Mouse (Mus musculus) C2C12 (cell line): ENCODE data around the gene Gpr143. TPM values are rescaled to one million over a fixed set of nuclear protein-coding genes. Genes with fewer than 3 reads are reported as not detected.

Experiments
- H3K27me3 ChIP-seq: one replicate; pipeline ENCODE4 v1.6.1; 2011; ENCODE audit not compliant: control insufficient read depth, insufficient read depth, insufficient read length
- H3K36me3 ChIP-seq: one replicate; pipeline ENCODE4 v1.6.1; 2011; ENCODE audit not compliant: control insufficient read depth, insufficient read depth
- H3K4me3 ChIP-seq: one replicate; pipeline ENCODE4 v1.5.1; 2011; ENCODE audit warnings: mild to moderate bottlenecking, control low read depth; ENCODE audit not compliant: poor library complexity, insufficient read depth, severe bottlenecking
- H3K79me2 ChIP-seq: one replicate; pipeline ENCODE4 v1.6.1; 2011; ENCODE audit not compliant: control insufficient read depth, insufficient read depth
- H3K79me3 ChIP-seq: one replicate; pipeline ENCODE4 v1.6.1; 2011; ENCODE audit warnings: low read depth, control low read depth
- H3ac ChIP-seq: one replicate; pipeline ENCODE3; 2011; ENCODE audit warnings: low read depth; ENCODE audit not compliant: control insufficient read depth, insufficient read length
- CEBPB ChIP-seq: IDR thresholded peaks from one replicate; pipeline ENCODE4 v1.6.1; 2011; ENCODE audit warnings: low read depth, mild to moderate bottlenecking, control low read depth, moderate library complexity
- FOSL1 ChIP-seq: IDR thresholded peaks from one replicate; pipeline ENCODE4 v1.8.0; 2011; ENCODE audit warnings: mild to moderate bottlenecking, low read length; ENCODE audit not compliant: poor library complexity, insufficient read depth, severe bottlenecking
- MAX ChIP-seq: IDR thresholded peaks from one replicate; pipeline ENCODE4 v1.6.1; 2011; ENCODE audit warnings: mild to moderate bottlenecking, control low read depth
- MYOD1 ChIP-seq: IDR thresholded peaks from one replicate; pipeline ENCODE4 v1.6.1; 2011; ENCODE audit warnings: low read depth; ENCODE audit not compliant: control insufficient read depth, insufficient read length
- MYOG ChIP-seq: IDR thresholded peaks from one replicate; pipeline ENCODE4 v1.6.1; 2011; ENCODE audit not compliant: control insufficient read depth, insufficient read length; ENCODE audit errors: extremely low read depth
- USF1 ChIP-seq: IDR thresholded peaks from one replicate; pipeline ENCODE4 v1.6.1; 2011; ENCODE audit warnings: low read depth, mild to moderate bottlenecking, control low read depth, moderate library complexity
- polyA plus RNA-seq: library from polyadenylated mRNA; unstranded; fragments of >200 nt; fragmentation: generic; extraction: Trizol; gene quantifications from one replicate; pipeline ENCODE4 v1.2.1, GENCODE M21; 2012; ENCODE audit warnings: missing spikeins

Gpr143 gene
- polyA plus RNA-seq, 1 experiment, result not detected

DNA sequence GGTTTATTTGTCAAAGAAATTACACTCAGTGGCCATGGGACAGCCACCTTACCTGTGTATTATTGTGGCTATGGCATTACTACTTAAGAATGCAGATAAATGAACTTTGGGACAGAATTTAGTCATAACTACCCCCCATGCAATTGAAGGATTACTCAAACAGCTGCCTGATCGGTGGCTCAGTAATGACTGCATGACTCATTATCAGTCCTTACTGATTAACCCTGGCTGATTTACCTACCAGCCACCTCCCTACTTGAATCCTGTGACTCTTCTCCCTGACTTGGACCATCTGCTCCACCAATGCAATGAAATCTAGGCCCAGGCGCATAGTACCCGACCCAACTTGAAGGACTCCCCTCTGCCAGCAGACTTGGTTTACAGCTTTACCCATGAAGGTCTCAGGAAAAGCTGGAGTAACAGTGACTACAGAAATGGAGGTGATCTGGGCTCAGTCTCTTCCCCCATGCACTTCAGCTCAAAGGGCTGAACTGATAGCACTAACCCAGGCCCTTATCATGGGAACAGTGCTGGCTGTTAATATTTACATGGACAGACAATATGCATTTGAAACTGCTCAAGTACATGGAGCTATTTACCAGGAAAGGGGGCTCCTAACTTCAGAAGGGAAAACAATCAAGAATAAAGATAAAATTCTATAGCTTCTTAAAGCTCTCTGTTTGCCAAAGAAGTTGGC is 73.5 kb downstream of the Gpr143 start:
- Histone ChIP-seq H3K4me3 (no peak overlapping the region), H3K27me3 (no peaks in the 10 kb centered on the region), H3K36me3 (no peaks in the 10 kb centered on the region), H3ac (no peak overlapping the region), H3K79me2 (no peaks in the 10 kb centered on the region), H3K79me3 (no peaks in the 10 kb centered on the region)
- TF ChIP-seq MYOD1 (no peak), FOSL1 (no peak), MAX (no peak), MYOG (no peak), USF1 (no peak), CEBPB (no peak)

Other genes starting within 250 kb of the Gpr143 start
- not detected for gene Cldn34a, start 218.6 kb upstream of the Gpr143 start, polyA plus RNA-seq
- 0.08 TPM for gene Shroom2, start 12.5 kb upstream of the Gpr143 start, polyA plus RNA-seq
- gene Usp51, start 224.5 kb downstream of the Gpr143 start, polyA plus RNA-seq, result not detected